Mouse (Mus musculus) thymus, adult 2 months (tissue): Measurements from ENCODE around the gene Guca2b. TPM values are rescaled to one million over a fixed set of nuclear protein-coding genes. Genes with fewer than 3 reads are reported as not detected.

Experiments
- DNase-seq: peaks from one replicate; pipeline ENCODE4 v3.0.0; 2021
- H3K27ac ChIP-seq: fragments of 200-500 bp; 2 replicates; pipeline ENCODE4 v1.5.1; 2012; ENCODE audit warnings: low read length, control low read depth; ENCODE audit not compliant: control insufficient read depth, insufficient read depth
- H3K27me3 ChIP-seq: fragments of 200-500 bp; 2 replicates; pipeline ENCODE4 v1.6.1; 2012; ENCODE audit warnings: mild to moderate bottlenecking, low read length, moderate library complexity, mixed read lengths; ENCODE audit not compliant: control insufficient read depth, insufficient read depth
- H3K36me3 ChIP-seq: fragments of 200-500 bp; 2 replicates; pipeline ENCODE4 v1.6.1; 2012; ENCODE audit warnings: mild to moderate bottlenecking, low read length, moderate library complexity; ENCODE audit not compliant: control insufficient read depth, insufficient read depth
- H3K4me1 ChIP-seq: fragments of 200-500 bp; replicated peaks from 2 replicates; pipeline ENCODE4 v1.6.1; 2012; ENCODE audit warnings: low read length; ENCODE audit not compliant: control insufficient read depth, insufficient read depth
- H3K4me3 ChIP-seq: fragments of 200-500 bp; 2 replicates; pipeline ENCODE4 v1.5.1; 2012; ENCODE audit warnings: mild to moderate bottlenecking, low read length, control low read depth, moderate library complexity; ENCODE audit not compliant: control insufficient read depth, insufficient read depth
- CTCF ChIP-seq: fragments of 200-500 bp; IDR thresholded peaks from 2 replicates; pipeline ENCODE4 v1.5.1; 2012; ENCODE audit warnings: mild to moderate bottlenecking, control low read depth, low read length, moderate library complexity, borderline replicate concordance; ENCODE audit not compliant: control insufficient read depth, poor library complexity, insufficient read depth; ENCODE audit errors: extremely low read depth
- POLR2A ChIP-seq: fragments of 200-500 bp; IDR thresholded peaks from 2 replicates; pipeline ENCODE4 v1.6.1; 2012; ENCODE audit warnings: mild to moderate bottlenecking, low read length, control low read depth, moderate library complexity; ENCODE audit not compliant: control insufficient read depth, poor library complexity, insufficient read depth; ENCODE audit errors: extremely low read depth
- WGBS: fragments of 180-500 bp; shearing (Covaris S2); methylation state at CpG from one replicate; pipeline ENCODE4 v1.1.7; 2018; 5-methylcytosine and 5-hydroxymethylcytosine counted together
- polyA plus RNA-seq: library from polyadenylated mRNA; depleted of rRNA; stranded (reverse); fragments of >200 nt; gene quantifications from 2 replicates; pipeline ENCODE4 v1.2.3, GENCODE M21; 2012

Guca2b gene
- polyA plus RNA-seq, 1 experiment = 2.7 TPM

GRCm38 (mm10) chr4:119668185-119668584, 9.4 kb upstream of the Guca2b start:
- TF ChIP-seq CTCF = no peak
- no peak for TF ChIP-seq POLR2A
- Histone ChIP-seq H3K36me3 (no peaks in the 10 kb centered on the region), H3K27me3 (no peaks in the 10 kb centered on the region), H3K4me1 (peaks cover 49% of the 10 kb centered on the region), H3K4me3 (no peak overlapping the region), H3K27ac (no peak overlapping the region)
- no peak for DNase-seq
- 91% methylated on average over 3 of the region's 3 CpGs for WGBS

GRCm38 (mm10) chr4:119667454-119667853, 8.7 kb upstream of the Guca2b start:
- no peak overlapping the region for H3K27ac ChIP-seq
- H3K27me3 ChIP-seq = no peaks in the 10 kb centered on the region
- peaks cover 50% of the 10 kb centered on the region for H3K4me1 ChIP-seq
- peak; percentile 48 for DNase-seq
- peak; percentile 9; the same call in 1 of the 2 replicates for TF ChIP-seq CTCF
- TF ChIP-seq POLR2A = no peak
- WGBS = 29% methylated on average over 5 of the region's 5 CpGs
- no peak overlapping the region for H3K4me3 ChIP-seq
- no peaks in the 10 kb centered on the region for H3K36me3 ChIP-seq

GRCm38 (mm10) chr4:119666116-119666515, 7.4 kb upstream of the Guca2b start:
- TF ChIP-seq POLR2A = no peak
- WGBS = 89% methylated on average over 8 of the region's 8 CpGs
- Histone ChIP-seq H3K4me3 (no peak overlapping the region), H3K27ac (no peak overlapping the region), H3K4me1 (peaks cover 41% of the 10 kb centered on the region), H3K36me3 (no peaks in the 10 kb centered on the region), H3K27me3 (no peaks in the 10 kb centered on the region)
- DNase-seq = no peak

- H3K4me3 ChIP-seq = no peak overlapping the region
- 99% methylated on average over 2 of the region's 2 CpGs for WGBS
- no peaks in the 10 kb centered on the region for H3K27me3 ChIP-seq
- peaks cover 32% of the 10 kb centered on the region for H3K4me1 ChIP-seq
- no peak for DNase-seq
- no peaks in the 10 kb centered on the region for H3K36me3 ChIP-seq
- H3K27ac ChIP-seq = no peak overlapping the region
- TF ChIP-seq CTCF (no peak), POLR2A (no peak)
Observed at GRCm38 (mm10) chr4:119665166-119665565, 6.4 kb upstream of the Guca2b start.

- Histone ChIP-seq H3K4me3 (no peak overlapping the region), H3K27ac (no peak overlapping the region), H3K36me3 (no peaks in the 10 kb centered on the region), H3K4me1 (peaks cover 16% of the 10 kb centered on the region), H3K27me3 (no peaks in the 10 kb centered on the region)
- no peak for DNase-seq
- TF ChIP-seq CTCF (no peak), POLR2A (no peak)
- WGBS = 75% methylated on average over 14 of the region's 14 CpGs
Observed at GRCm38 (mm10) chr4:119663409-119664095, 4.8 kb upstream of the Guca2b start.

GRCm38 (mm10) chr4:119662976-119663375, 4.2 kb upstream of the Guca2b start:
- Histone ChIP-seq H3K4me3 (no peak overlapping the region), H3K27me3 (no peaks in the 10 kb centered on the region), H3K36me3 (no peaks in the 10 kb centered on the region), H3K27ac (no peak overlapping the region), H3K4me1 (peaks cover 10% of the 10 kb centered on the region; the same call in 1 of the 2 replicates)
- no peak for DNase-seq
- TF ChIP-seq CTCF (no peak), POLR2A (no peak)
- WGBS = 88% methylated on average over 7 of the region's 7 CpGs

- DNase-seq = no peak
- no peak overlapping the region for H3K4me3 ChIP-seq
- H3K4me1 ChIP-seq = 0 out of 2 replicates have a peak, but pooled peaks cover 5% of the 10 kb centered on the region
- TF ChIP-seq POLR2A (no peak), CTCF (no peak)
- no peaks in the 10 kb centered on the region for H3K36me3 ChIP-seq
- H3K27me3 ChIP-seq = no peaks in the 10 kb centered on the region
- WGBS = 81% methylated on average over 4 of the region's 4 CpGs
- H3K27ac ChIP-seq = no peak overlapping the region
Observed at GRCm38 (mm10) chr4:119662151-119662550, 3.4 kb upstream of the Guca2b start.
